Mouse (Mus musculus): ENCODE results near the gene Vmn1r14.
"Not testable (repeated sequence)": the region's sequence is repeated elsewhere in the genome, so short reads cannot be mapped to it uniquely, and the experiment has no call there.

Gene Vmn1r14

DNA sequence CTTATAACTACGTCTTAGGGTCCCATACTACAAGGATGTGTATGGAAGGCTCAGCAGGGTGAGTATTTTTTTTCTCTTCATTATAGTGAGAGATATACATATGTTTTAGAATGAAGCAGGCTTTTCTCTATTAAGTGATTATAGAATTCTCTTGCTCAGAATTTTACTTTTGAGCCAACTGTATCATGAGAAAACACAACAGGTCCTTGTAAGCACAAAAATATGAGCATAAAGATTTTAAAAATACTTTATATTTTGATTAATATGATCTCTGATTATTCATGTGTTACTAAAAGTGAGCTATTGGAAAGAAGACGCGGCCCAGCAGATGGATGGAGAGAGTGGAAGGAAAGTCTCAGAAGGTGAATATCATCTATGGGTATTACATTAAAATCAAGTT is at the start of gene Vmn1r14:
Gene Vmn1r14 (plus strand): TSS at position 301 of the 400 bp plus-strand sequence.
- DNase-seq (ENCODE audit: low spot score in 2 of 2), result no peak

DNA sequence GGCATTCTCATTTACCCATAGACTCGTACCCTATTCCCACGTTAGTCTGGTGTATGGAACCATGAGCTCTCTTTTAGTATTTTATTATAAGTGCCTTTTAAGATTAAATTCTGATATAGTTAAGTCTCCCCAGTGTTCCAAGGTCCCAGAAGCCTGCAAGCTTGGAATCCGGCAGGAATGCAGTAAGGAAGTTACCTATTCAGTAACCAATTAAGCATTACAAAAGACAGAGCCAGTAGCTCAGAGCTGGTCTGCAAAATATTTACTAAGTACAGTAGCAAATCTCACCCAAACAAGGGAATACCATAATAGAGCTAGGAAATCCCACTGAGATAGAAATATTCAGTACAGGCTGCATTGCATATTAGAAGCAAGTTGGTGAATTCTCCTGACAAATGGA is 41.5 kb upstream of the Vmn1r14 start:
- DNase-seq (ENCODE audit: low spot score in 2 of 2), result not testable (repeated sequence)

DNA sequence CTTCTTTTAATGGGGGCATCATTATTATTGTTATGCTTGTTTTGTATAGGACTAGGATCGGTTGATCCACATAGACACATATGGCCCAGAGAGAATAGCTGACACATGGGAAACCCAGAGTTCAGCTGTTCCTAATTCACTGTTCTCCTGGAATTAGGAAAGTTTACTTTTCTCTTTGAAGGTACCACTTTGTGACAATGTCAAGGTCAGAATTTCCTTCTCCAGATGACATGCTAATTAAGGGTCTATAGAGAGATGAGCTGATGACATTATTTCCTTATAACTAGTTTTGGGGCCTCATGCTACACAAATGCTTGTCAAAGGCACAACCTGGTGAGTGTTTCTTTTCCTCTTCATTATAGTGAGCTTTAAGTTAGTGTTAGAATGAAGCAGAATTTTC is 28.5 kb upstream of the Vmn1r14 start, which contains the start of gene Vmn1r13:
Gene Vmn1r13 (plus strand): TSS at position 301 of the 400 bp plus-strand sequence.
- not testable (repeated sequence) for DNase-seq (ENCODE audit: low spot score in 2 of 2)

DNA sequence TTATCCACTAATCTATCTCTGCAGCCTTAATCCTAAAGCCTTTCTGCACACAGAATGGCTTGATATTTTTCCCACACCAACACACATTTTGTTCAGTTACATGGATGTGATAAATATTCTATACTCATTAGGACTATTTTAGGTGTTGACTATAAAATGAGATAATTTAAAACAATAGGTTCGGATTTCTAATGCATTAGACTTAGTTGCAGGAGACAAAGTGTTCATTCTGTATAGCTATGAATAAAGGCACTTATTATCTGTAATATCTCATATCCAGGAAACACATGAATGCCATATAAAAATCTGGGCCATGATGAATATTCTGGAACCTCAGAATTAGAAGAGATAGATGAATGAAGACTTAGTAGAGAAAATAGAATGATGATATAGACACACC is 26.2 kb downstream of the Vmn1r14 start, which contains the start of gene Vmn1r15:
Gene Vmn1r15 (plus strand): TSS at position 301 of the 400 bp plus-strand sequence.
- DNase-seq (ENCODE audit: low spot score in 2 of 2), result no peak

GRCm38 (mm10) chr6:57260990-57261389 is 29.5 kb downstream of the Vmn1r14 start:
- DNase-seq (ENCODE audit: low spot score in 2 of 2), result no peak

DNA sequence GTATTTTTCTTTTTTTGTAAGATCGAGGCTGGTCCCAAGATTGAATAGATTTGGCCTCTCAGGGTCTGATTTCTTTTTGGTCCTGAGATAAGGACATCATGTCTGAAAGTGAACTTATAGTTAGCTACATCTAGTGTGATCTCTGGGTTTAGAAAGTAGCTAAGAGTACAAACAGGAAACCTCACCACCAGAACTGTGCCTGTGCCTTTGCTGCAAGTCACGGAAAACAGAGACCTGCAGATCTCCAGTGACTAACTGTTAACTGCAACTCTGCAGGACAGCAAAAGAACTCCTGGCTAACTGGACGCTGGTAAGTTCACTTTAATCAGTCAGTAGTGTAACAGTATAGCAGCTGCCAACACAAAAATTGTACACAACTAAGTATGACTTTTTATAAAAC is 40.4 kb downstream of the Vmn1r14 start:
- no peak for DNase-seq (ENCODE audit: low spot score in 2 of 2)

DNA sequence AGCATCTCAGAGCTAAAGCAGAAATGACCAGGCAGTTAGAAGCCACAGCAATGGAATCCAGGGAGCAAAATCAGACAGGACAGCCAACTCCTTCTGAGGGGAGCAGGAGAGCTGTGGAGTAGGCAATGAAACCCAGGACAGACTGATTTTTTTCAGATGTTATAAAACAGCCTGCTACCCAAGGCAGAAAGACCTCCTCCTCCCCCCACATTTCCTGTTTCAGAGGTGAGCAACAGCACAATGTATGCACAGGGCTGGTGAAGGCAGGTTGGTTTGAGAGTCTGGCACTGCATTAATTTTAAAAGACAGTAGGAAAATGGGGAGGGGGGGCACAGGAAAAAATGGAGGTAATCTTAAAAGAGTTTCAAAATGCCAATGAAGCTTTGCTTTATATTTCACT is 41.0 kb downstream of the Vmn1r14 start:
- DNase-seq (ENCODE audit: low spot score in 2 of 2), result no peak

DNA sequence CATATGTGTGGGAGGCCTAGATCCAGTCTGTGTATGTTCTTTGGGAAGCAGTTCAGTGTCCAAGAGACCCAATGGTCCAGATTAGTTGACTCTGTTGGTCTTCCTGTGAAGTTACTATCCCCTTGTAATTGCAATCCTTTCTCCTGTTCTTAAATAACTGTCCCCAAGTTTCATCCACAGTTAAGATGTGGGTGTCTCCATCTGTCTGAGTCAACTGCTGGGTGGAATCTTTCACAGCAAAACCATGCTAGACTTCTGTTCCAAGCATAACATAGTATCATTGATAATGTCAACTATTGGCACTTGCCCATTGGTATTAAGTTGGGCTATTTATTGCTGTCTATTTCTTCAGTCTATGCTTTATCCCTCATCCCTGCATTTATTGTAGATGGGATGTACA is 47.5 kb downstream of the Vmn1r14 start:
- no peak for DNase-seq (ENCODE audit: low spot score in 2 of 2)
